Mouse (Mus musculus): ENCODE measurements around the gene Mier3. TPM values are rescaled to one million over a fixed set of nuclear protein-coding genes. Genes with fewer than 3 reads are reported as not detected.

Mier3 gene
- total RNA-seq (2017): 27.2 to 49.4 TPM (median 41.8 TPM) in 3 replicates

DNA sequence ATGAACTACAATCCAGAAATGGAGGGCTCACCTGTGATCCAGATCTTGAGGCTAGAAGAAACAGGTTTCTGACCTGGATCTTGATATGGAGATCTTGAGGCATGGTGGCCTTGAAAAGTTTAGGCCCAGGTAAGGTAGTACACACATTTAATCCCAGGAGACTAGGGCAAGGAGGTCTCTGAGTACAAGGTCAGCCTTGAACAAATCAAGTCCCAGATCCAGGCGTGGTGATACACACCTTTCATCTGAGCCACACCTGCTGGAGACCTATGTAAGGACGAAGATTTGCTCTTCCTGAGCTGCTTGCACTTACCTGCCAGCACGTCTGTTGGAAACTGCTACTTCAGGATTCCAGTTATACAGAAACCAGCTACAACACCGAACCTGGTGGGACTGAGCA is at the start of gene Mier3:
Gene Mier3, plus strand, starts transcription at position 301 of the 400 bp plus-strand sequence.
- no peak for ATAC-seq (replicated peaks; ENCODE audit: insufficient number of reproducible peaks, low FRiP score, low TSS enrichment, poor library complexity, severe bottlenecking)

DNA sequence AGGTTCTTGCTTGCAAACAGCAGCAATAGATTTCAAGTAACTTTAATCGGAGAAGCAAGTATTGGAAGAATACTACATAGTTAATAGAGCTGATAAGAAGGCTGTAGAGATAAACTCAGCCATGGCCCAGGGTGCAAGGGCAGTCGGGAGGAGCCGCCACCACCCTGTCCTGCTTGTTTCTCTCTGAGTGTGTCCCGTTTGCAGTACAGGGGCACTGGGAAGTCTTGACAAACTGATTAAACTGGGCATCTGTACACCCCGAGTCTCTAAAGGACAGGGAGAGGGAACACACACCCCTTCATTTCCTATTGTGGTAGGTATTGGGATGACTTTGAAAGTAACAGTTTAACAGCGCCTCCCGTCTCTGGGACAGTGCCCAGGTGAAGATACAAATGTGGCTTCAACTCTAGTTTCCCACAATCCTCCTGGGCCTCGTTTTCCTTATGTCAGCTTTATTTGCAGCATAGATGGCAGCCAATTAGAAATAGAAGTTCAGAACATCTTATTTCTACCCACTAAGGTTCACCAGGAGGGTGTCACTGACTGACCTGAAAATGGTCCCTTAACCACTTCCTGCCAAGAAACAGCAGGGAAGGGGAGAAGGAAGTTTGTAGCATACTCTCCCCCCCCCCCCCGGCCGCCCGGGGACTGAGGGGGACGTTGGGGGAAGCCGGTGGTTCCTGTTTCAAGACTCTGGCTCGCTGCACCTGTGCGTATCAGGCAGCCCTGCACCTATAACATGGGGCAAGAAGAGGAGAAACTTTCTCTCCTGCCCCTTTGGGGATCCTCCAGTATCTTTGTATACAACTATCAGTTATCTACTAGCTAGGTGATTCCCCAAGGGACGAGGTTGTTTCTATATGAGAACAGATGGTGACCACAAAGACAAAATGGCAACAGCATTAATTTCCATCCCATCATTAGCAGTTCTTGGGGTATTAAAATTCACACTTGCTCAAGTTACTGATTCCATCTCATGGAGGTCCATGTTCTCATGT is 46.3 kb upstream of the Mier3 start:
- peak; percentile 34; the same call in 1 of the 2 replicates for ATAC-seq (replicated peaks; ENCODE audit: insufficient number of reproducible peaks, low FRiP score, low TSS enrichment, poor library complexity, severe bottlenecking)

DNA sequence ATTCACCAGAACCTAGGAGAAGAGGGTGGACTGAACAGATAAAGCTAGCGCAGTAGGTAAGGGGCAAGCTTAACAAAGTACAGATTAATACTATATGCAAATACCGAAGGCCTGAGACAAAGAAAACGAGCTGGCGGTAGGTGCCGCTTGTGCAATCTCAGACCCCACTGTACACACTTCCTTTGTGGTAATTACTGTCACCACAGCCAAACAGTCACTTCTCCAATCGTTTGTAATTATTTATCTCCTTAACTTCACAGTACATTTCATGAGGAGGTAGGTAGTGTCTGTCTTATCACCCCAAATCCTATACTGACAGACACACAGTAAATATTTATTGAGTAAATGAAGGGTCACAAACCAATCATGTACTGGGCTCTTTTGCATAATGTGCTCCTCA is 40.5 kb upstream of the Mier3 start:
- peak; percentile 68; the same call in 1 of the 2 replicates for ATAC-seq (replicated peaks; ENCODE audit: insufficient number of reproducible peaks, low FRiP score, low TSS enrichment, poor library complexity, severe bottlenecking)

DNA sequence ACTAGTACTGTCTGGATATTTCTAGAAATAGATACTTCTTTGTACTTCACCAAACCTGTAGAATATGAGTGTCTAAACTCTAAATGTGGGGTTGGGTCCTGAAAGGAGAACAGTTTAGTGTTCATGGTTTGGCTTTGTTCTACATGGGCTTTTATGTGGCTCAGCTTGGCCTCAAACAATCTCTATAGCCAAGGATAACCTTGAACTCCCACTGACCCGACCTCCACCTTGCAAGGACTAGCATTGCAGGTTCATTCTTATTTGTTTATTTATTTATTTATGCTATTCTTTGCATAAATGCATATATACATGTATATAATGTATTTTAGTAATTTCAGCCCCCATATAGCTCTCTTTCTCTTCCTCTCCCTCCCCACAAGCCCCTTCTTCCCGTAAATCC is 37.1 kb upstream of the Mier3 start:
- ATAC-seq (replicated peaks; ENCODE audit: insufficient number of reproducible peaks, low FRiP score, low TSS enrichment, poor library complexity, severe bottlenecking): no peak

DNA sequence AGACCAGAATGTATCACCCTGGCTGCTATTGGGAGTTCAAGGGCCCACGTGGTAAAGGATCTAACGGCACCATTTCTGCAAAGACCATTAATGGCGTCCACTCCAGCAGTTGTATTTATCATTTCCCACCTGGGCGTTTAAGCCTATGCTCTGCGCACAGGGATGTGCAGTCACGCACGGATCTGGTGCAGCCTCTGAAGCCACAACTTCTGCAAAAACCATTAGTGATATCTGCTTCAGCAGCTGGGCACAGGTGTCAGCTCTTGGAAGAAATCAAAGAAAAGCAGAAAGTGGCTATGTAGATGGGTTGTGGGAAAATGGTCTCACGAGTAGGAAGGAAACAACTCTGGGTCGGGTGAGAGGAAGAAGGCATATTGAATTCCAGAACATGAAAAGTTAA is 34.6 kb upstream of the Mier3 start:
- ATAC-seq (replicated peaks; ENCODE audit: insufficient number of reproducible peaks, low FRiP score, low TSS enrichment, poor library complexity, severe bottlenecking): no peak

DNA sequence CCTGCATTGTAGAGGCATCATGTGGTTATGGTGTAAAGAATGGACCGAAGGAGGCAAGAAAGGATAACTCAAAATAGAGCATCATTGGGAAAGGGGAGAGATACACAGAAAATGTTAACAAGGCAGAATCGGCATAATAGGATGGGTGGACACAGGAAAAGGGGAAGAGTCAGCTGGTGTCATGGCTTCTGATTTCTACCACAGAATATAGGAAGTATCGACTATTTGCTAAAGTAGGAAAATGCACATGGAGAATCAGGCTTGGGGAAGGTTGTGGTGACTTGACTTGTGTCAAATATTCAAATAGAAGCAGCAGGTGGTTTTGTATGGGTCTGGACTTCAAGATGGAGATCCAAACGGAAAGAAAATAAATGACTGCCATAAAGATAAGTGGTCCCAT is 33.5 kb upstream of the Mier3 start:
- ATAC-seq (replicated peaks; ENCODE audit: insufficient number of reproducible peaks, low FRiP score, low TSS enrichment, poor library complexity, severe bottlenecking): no peak

DNA sequence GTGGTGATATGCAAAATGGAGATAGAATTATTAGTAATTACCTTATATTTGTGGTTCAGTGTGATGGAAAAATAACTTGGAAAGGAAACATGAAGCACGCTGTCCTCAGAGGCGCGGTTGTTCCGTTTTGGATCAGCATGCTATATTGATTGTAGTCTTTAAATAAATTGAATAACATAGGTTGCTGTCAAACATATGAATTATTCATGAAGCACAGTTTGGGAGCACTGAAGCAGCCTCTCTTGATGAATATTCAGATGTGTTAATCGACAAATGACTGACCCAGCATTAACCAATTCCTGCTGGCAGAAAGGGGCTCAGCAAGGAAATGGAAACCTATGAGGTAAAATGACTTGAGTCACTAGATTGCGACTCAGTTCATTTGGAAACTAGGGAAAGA is 29.8 kb upstream of the Mier3 start:
- ATAC-seq (replicated peaks; ENCODE audit: insufficient number of reproducible peaks, low FRiP score, low TSS enrichment, poor library complexity, severe bottlenecking): no peak

DNA sequence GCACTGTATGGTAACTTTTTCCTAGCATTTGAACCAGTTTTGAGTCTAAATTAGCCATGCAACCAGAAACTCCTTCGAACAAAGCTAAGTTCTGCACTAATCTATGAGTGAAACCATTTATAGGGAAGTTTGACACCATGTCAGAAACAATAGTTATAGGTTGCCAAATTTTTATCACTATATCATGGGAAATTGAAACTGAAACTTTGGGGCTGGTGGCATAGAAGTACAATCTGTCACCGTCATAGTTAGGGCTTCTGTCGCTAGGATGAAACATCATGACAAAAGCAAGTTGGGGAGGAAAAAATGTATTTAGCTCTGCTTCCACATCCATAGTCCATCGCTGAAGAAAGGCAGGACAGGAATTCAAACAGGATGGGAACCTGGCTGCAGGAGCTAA is 25.5 kb upstream of the Mier3 start:
- ATAC-seq (replicated peaks; ENCODE audit: insufficient number of reproducible peaks, low FRiP score, low TSS enrichment, poor library complexity, severe bottlenecking): peak; percentile 73

DNA sequence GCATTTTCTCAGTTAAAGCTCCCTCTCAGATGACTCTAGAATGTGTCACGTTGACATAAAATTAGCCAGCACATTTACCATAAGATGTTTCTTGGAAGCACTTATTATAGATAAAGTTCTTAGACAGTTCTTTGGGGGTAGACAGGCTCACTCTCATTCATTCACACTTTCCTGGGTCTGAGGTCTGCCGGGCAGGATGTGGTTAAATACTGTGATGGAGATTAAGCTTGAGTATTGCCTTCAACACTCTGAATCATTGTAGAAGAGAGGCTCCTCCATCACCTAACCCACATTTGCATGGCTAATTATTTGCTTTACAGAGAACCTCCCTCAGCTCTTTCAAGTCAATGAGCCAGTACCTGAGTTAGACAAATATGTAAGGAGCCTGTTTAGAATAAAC is 24.9 kb upstream of the Mier3 start:
- no peak for ATAC-seq (replicated peaks; ENCODE audit: insufficient number of reproducible peaks, low FRiP score, low TSS enrichment, poor library complexity, severe bottlenecking)

DNA sequence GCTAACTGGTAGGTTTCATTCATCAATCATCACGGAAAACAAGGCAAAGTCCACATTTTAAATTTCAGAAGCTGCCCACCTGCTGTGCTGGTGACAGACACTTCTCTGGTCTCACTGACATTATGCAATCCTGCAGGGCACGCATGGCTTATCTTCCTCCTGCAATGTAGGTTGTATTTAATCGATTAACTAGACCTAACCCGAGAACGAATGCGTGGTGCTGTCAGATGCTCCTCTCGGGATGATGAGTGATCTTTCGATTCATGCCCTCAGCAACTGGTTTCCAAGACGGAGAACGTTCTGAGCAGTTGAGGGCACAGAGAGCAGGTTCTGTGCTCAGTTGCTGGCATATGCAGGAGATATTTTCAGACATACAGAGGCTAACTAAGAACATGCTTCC is 24.5 kb upstream of the Mier3 start:
- no peak for ATAC-seq (replicated peaks; ENCODE audit: insufficient number of reproducible peaks, low FRiP score, low TSS enrichment, poor library complexity, severe bottlenecking)

DNA sequence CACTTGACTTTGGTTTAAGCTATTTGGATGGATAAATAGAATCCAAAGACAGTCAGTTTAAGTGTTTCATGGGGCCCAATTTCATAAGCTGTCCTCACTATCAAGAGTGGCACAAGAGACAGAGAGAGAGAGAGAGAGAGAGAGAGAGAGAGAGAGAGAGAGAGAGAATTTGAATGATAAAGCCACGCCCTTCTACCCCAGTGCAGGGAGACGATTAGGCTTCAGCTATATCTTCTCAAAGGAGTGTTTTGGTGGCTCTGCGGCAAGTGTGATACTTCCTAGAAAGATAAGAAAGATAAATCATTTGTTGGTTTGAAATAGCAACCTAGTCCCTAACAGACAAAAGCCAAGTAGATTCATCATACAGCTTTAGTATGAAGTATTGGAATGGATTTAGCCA is 24.0 kb upstream of the Mier3 start:
- no peak for ATAC-seq (replicated peaks; ENCODE audit: insufficient number of reproducible peaks, low FRiP score, low TSS enrichment, poor library complexity, severe bottlenecking)

DNA sequence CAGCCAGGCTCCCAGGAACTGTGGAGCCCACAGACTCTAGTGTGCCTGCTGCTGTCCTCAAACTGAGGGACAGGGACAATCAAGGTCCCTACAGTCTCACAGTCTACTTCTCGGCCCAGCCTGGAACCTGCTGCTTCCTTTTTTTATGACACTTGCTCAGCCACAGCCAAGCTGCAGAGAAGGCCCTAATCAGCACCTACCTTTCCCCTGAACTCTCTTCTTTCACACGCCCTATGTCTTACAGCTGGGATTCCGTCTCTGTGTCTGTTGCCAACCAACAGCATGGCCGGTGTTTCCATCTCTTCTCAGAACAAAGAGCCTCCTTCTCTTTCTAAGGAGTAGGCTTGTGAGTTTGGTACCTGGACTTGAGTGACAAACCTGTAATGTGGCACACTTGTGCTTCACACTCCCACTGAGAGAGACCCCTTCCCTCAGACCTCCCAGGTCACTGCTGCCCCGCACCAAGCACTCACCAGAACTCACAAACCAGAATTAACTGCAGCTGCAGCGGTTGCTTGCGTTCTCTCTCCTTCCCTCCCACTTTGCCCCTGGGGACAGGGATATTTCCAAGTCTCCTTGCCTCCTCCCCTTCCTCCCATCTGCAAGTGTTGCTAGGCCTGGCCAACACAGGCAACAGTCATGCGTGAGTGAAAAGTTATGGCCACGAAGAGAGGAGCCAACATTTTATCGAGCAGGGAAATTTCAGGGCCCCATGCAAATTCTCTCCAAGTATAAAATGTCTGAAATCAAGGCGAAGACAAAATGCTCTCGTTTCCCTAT is 22.1 kb upstream of the Mier3 start:
- no peak for ATAC-seq (replicated peaks; ENCODE audit: insufficient number of reproducible peaks, low FRiP score, low TSS enrichment, poor library complexity, severe bottlenecking)

DNA sequence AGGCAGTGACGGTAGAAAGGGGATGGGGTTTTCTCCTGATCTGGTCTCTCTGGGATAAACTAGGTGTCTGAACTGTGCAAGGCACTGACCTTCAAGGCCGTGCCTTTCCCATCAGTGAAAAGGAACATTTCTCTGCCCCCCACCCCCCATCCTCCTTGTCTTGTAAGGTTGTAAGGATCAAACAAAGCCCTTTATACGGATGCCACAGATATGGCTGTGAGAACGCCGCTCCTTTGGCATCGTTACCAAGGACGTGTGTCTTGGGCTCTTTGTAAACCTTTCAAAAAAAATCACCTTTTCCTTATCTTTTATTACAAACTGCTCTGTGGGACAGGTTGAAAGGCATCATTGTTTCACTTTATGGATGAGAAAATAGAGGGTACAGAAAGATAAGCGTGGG is 21.3 kb upstream of the Mier3 start:
- ATAC-seq (replicated peaks; ENCODE audit: insufficient number of reproducible peaks, low FRiP score, low TSS enrichment, poor library complexity, severe bottlenecking): no peak

DNA sequence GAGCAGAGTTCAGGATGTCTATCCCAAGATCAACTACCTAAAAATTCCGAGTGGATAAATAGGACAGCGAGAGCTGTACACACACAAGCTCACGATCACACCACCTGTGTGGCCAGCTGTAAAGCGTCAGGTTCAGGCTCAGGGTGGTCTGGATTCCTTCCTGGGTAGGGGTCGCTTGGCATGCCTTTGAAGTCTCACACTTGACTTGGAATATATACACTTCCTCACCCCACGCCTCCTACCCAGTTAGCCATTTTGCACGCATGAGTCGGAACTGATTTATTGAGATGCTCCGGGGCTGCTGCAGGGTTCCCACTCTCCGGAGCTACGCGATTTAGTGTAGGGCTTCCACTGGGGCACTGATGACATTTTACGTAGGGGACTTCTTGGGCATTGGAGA is 20.7 kb upstream of the Mier3 start:
- no peak for ATAC-seq (replicated peaks; ENCODE audit: insufficient number of reproducible peaks, low FRiP score, low TSS enrichment, poor library complexity, severe bottlenecking)

DNA sequence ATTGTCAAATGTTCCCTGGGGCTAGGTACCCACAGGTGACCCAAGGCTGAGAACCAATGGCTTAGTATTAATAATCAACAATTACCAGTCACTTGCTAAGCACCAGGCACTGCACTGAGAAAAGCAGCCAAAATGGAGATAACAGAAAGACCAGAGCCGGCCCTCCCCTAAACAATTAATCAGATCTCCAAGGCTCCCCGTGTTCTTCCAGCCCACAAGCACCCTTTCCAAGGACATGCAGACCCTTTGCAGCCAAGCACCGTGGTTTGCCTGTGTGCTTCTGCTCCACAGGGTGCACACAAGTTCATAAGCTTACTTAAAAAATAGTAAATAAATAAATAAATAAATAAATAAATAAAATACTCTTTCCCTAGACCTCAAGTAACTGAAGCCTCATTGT is 20.2 kb upstream of the Mier3 start:
- no peak for ATAC-seq (replicated peaks; ENCODE audit: insufficient number of reproducible peaks, low FRiP score, low TSS enrichment, poor library complexity, severe bottlenecking)

DNA sequence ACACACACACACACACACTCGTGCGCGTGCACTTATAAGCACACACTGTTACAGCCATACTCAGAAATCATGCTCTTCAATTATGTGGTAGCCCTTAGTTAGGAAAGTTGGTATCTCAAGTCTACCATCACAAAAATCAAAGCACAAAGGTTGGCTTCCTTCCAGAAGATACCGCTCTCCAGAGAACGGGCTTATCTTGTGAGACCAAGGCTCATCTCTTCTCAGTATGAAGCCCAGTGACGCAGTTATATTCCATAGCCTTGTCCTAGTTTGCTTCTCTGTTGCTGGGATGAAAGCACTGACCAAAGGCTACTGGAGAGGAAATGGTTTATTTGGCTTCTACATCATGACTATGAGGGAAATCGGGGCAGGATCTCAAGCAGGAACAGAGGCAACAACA is 12.8 kb upstream of the Mier3 start:
- no peak for ATAC-seq (replicated peaks; ENCODE audit: insufficient number of reproducible peaks, low FRiP score, low TSS enrichment, poor library complexity, severe bottlenecking)

DNA sequence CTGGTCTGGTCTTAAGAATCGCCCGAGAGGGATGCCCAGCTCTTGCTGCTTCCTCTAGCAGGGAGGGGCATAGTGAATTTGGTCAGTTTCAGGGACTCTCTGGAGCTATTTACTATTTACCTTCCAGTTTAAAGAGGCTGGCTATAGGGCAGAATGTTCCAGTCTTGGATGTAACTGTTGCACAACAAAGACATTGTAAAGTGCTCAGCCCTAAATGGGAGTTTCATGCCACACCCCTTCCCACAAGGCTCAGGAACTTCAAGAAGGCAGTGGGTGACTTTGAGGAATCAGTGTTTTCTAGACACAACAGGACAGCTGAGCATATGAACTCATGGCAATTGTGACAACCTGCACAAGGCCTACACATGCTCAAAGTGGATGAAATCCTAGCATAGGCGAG is 3.9 kb upstream of the Mier3 start:
- ATAC-seq (replicated peaks; ENCODE audit: insufficient number of reproducible peaks, low FRiP score, low TSS enrichment, poor library complexity, severe bottlenecking): no peak

DNA sequence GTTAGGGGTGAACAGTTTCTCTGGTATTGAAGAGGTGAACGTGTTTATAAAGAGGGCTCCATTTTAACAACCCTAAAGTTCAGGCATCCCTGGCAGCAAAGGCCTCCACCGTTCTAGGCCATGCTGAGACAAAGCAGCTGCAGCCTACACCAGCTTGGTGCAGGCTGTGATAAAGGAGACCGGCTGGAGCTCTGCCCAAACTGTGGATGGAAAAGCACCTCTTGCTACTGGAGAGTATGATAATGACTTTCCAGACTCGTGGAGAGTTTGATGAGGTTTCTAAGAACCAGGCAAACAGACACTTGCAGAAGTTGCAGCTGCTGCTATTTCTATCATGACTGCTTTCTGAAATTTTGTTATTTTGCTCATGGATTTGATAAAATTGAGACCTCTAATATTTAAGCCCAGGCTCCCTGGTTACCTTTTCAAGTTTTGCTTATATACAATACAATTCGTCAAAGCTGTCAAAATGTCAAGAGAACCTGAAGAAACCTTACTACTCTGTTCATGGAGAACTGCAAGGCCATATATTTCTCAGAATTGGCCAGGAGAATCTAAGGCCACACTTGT is 3.4 kb downstream of the Mier3 start:
- no peak for ATAC-seq (replicated peaks; ENCODE audit: insufficient number of reproducible peaks, low FRiP score, low TSS enrichment, poor library complexity, severe bottlenecking)

DNA sequence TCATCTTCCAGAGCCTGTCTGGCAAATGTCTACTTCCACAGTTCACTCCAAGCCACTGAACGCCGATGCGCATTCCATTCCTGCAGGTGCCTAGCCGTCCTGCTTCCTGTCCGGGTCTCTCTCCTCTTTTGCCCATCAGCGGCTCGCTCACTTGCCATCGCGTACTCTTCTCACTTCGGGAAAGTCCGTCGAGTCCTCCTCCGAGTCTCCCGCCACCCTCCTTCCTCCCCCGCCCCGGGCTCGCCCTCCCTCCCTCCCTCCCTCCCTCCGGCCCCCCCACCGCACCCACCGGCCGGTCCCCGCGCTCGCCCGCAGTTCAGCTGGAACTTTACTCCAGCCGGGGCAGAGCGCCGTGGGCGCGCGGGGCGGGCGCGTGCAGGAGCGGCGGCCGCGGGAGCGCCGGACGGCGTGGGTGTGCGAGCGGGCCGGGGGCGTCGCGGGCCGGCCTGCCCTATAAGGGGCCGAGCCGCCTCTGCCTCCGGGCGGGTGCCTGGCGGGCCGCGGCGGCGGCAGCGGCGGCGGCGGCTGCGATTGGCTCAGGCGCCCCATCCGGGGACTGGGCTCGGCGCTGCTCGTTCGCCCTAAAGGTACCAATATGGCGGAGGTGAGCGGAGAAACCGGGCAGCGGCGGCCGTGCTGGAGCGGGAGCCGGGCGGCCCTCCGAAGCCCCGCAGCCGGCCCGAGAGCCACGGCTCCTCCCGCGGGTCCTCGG is 5.1 kb downstream of the Mier3 start:
- ATAC-seq (replicated peaks; ENCODE audit: insufficient number of reproducible peaks, low FRiP score, low TSS enrichment, poor library complexity, severe bottlenecking): peak; percentile 83
